Mouse (Mus musculus) embryonic facial prominence, embryonic 15.5 days (tissue): Measurements from ENCODE around the gene Ifit1bl1. TPM values are rescaled to one million over a fixed set of nuclear protein-coding genes. Genes with fewer than 3 reads are reported as not detected.
"Not testable (repeated sequence)": the region's sequence is repeated elsewhere in the genome, so short reads cannot be mapped to it uniquely, and the experiment has no call there.

Source experiments
- ATAC-seq: fragments of 200-750 bp; cut with Nextera tagmentation; 2 replicates; pipeline ENCODE4 v1.8.0; 2017; ENCODE audit warnings: low read depth, moderate TSS enrichment; ENCODE audit not compliant: insufficient number of reproducible peaks, low FRiP score, low TSS enrichment
- H3K27ac ChIP-seq: fragments of 300-500 bp; sonication (generic); replicated peaks from 2 replicates; pipeline ENCODE4 v1.5.1; 2015; ENCODE audit warnings: mild to moderate bottlenecking, inconsistent platforms
- H3K27me3 ChIP-seq: fragments of 300-500 bp; sonication (generic); 2 replicates; pipeline ENCODE4 v1.6.1; 2015; ENCODE audit warnings: inconsistent platforms
- H3K36me3 ChIP-seq: fragments of 300-500 bp; sonication (generic); 2 replicates; pipeline ENCODE4 v1.6.1; 2015; ENCODE audit warnings: mild to moderate bottlenecking, inconsistent platforms
- H3K4me1 ChIP-seq: fragments of 300-500 bp; sonication (generic); 2 replicates; pipeline ENCODE4 v1.6.1; 2015; ENCODE audit warnings: inconsistent platforms
- H3K4me2 ChIP-seq: fragments of 300-500 bp; sonication (generic); replicated peaks from 2 replicates; pipeline ENCODE4 v1.6.1; 2015; ENCODE audit warnings: mild to moderate bottlenecking, inconsistent platforms
- H3K4me3 ChIP-seq: fragments of 300-500 bp; sonication (generic); replicated peaks from 2 replicates; pipeline ENCODE4 v1.5.1; 2015; ENCODE audit warnings: mild to moderate bottlenecking, inconsistent platforms
- H3K9ac ChIP-seq: fragments of 300-500 bp; sonication (generic); 2 replicates; pipeline ENCODE4 v1.6.1; 2015; ENCODE audit warnings: inconsistent platforms
- H3K9me3 ChIP-seq: fragments of 300-500 bp; sonication (generic); replicated peaks from 2 replicates; pipeline ENCODE4 v1.6.1; 2016; ENCODE audit warnings: inconsistent platforms
- WGBS: fragments of 180-500 bp; shearing (Covaris S2); methylation state at CpG from one replicate; pipeline ENCODE4 v1.1.7; 2015; 5-methylcytosine and 5-hydroxymethylcytosine counted together
- polyA plus RNA-seq: library from polyadenylated mRNA; unstranded; fragments of >200 nt; fragmentation: Nextera tagmentation; extraction: Ambion mirVana; gene quantifications from 2 replicates; pipeline ENCODE4 v1.2.1, GENCODE M21; 2015

Ifit1bl1 gene
- polyA plus RNA-seq, 1 experiment from 2014 or later, result 1.3 TPM

- H3K4me3 ChIP-seq, H3K9ac ChIP-seq, H3K4me1 ChIP-seq, H3K27me3 ChIP-seq, H3K4me2 ChIP-seq, H3K36me3 ChIP-seq, H3K9me3 ChIP-seq: not testable (repeated sequence)
- H3K27ac ChIP-seq, result peak overlapping the region; percentile 24; the same call in 1 of the 2 replicates
- ATAC-seq, result peak; percentile 59; the same call in 1 of the 2 replicates
- WGBS, result 64% methylated on average over 7 of the region's 12 CpGs
Observed at GRCm38 (mm10) chr19:34587898-34588692, 13.7 kb downstream of the Ifit1bl1 start.

GRCm38 (mm10) chr19:34585740-34586458 is 15.9 kb downstream of the Ifit1bl1 start:
- H3K9me3 ChIP-seq, H3K9ac ChIP-seq, H3K4me2 ChIP-seq, H3K4me3 ChIP-seq, ATAC-seq, H3K27me3 ChIP-seq, H3K36me3 ChIP-seq, H3K4me1 ChIP-seq, H3K27ac ChIP-seq: not testable (repeated sequence)
- 69% methylated on average over 5 of the region's 5 CpGs for WGBS

- H3K27ac ChIP-seq, result not testable (repeated sequence)
Observed at GRCm38 (mm10) chr19:34583126-34583766, 18.5 kb downstream of the Ifit1bl1 start, which contains the start of gene Ifit3. Gene Ifit3, plus strand, starts transcription at chr19:34583531.

GRCm38 (mm10) chr19:34582696-34583095 is 19.1 kb downstream of the Ifit1bl1 start:
- not testable (repeated sequence) for H3K9ac ChIP-seq, ATAC-seq, H3K27ac ChIP-seq, H3K4me3 ChIP-seq, H3K9me3 ChIP-seq, H3K4me2 ChIP-seq, H3K36me3 ChIP-seq, H3K27me3 ChIP-seq, H3K4me1 ChIP-seq
- 72% methylated on average over 2 of the region's 2 CpGs for WGBS

More at GRCm38 (mm10) chr19:34583126-34583766, 18.5 kb downstream of the Ifit1bl1 start, which contains the start of gene Ifit3:
- H3K4me3 ChIP-seq, H3K4me2 ChIP-seq, ATAC-seq, H3K36me3 ChIP-seq, H3K9ac ChIP-seq, H3K4me1 ChIP-seq, H3K27me3 ChIP-seq, H3K9me3 ChIP-seq: not testable (repeated sequence)
- WGBS, result 29% methylated on average over 2 of the region's 2 CpGs

DNA sequence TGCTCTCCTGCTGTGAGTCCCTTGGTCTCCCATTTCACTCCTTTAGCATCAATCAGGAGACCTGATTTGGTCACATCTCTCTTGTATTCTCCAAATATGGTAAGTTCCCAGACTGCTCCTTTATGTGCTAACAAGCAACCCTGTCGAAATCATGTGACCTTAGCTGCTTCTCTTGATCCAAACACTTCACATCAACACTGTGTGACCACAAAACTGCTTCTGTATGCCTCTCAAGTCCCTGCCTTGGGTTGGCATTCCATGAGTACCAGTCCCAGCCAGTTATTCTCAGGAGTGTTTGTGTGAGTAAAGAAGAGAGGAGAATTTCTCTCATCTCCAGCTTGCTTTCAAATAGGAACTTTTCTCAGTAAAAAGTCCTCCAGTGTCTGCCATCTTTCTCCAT is 24.6 kb downstream of the Ifit1bl1 start:
- Histone ChIP-seq H3K27me3 (no peaks in the 10 kb centered on the region), H3K9ac (no peak overlapping the region), H3K9me3 (no peaks in the 10 kb centered on the region), H3K4me2 (no peak overlapping the region), H3K4me1 (no peaks in the 10 kb centered on the region), H3K36me3 (0 out of 2 replicates have a peak, but pooled peaks cover 6% of the 10 kb centered on the region), H3K4me3 (no peak overlapping the region), H3K27ac (no peak overlapping the region)
- no peak for ATAC-seq
- WGBS, result 60% methylated on average over 1 of the region's 1 CpGs

DNA sequence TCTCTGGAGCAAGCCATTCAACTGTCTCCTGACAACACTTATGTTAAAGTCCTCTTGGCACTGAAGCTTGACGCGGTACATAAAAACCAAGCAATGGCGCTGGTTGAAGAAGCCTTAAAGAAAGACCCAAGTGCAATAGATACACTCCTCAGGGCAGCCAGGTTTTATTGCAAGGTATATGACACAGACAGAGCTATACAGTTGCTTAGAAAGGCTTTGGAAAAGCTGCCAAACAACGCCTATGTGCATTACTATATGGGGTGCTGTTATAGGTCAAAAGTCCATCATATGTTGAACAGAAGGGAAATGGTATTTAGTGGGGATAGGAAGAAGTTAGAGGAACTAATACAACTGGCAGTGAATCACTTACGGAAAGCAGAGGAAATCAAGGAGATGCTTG is 28.1 kb downstream of the Ifit1bl1 start:
- Histone ChIP-seq H3K9ac (no peak overlapping the region), H3K27ac (no peak overlapping the region), H3K4me1 (no peaks in the 10 kb centered on the region), H3K27me3 (no peaks in the 10 kb centered on the region), H3K4me2 (no peak overlapping the region), H3K4me3 (no peak overlapping the region), H3K9me3 (no peaks in the 10 kb centered on the region), H3K36me3 (0 out of 2 replicates have a peak, but pooled peaks cover 6% of the 10 kb centered on the region)
- WGBS, result 96% methylated on average over 5 of the region's 5 CpGs
- ATAC-seq, result no peak

- H3K36me3 ChIP-seq, result 0 out of 2 replicates have a peak, but pooled peaks cover 6% of the 10 kb centered on the region
- 88% methylated on average over 1 of the region's 1 CpGs for WGBS
- no peaks in the 10 kb centered on the region for H3K27me3 ChIP-seq
- no peak overlapping the region for H3K27ac ChIP-seq
- no peak overlapping the region for H3K4me2 ChIP-seq
- ATAC-seq, result no peak; the same call in 1 of the 2 replicates
- H3K9me3 ChIP-seq, result no peaks in the 10 kb centered on the region
- no peak overlapping the region for H3K9ac ChIP-seq
- no peaks in the 10 kb centered on the region for H3K4me1 ChIP-seq
- no peak overlapping the region for H3K4me3 ChIP-seq
Observed at GRCm38 (mm10) chr19:34571080-34571479, 30.7 kb downstream of the Ifit1bl1 start.

DNA sequence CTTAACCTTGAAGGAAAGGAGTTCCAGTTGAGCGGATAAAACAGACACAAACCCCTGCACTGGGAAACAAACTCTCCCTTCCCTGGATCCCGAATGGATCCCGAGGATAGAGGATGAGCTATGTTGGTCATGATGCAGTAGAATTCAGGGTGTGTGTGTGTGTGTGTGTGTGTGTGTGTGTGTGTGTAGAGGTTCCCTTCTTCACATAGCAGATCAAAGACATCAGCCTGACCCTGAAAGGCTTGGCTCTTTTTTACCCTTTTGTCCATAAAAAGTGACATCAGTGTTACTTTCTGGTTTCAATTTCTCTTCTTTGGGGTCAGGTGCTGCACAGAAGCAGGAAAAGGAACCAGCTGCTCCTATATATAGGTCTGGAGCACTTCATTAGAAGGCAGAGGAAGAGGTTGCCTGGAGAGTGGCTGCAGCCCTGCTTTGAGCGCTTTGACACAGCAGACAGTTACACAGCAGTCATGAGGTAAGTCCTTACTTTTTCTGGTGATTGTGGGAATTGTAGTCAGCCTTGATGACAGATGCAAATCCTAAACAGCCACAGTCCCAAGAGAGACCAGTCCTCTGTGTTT is 31.8 kb downstream of the Ifit1bl1 start:
- no peak overlapping the region for H3K27ac ChIP-seq
- H3K4me2 ChIP-seq, result no peak overlapping the region
- no peak for ATAC-seq
- no peaks in the 10 kb centered on the region for H3K27me3 ChIP-seq
- no peak overlapping the region for H3K4me3 ChIP-seq
- WGBS, result 69% methylated on average over 4 of the region's 4 CpGs
- 0 out of 2 replicates have a peak, but pooled peaks cover 6% of the 10 kb centered on the region for H3K36me3 ChIP-seq
- H3K9ac ChIP-seq, result no peak overlapping the region
- H3K9me3 ChIP-seq, result no peaks in the 10 kb centered on the region
- H3K4me1 ChIP-seq, result no peaks in the 10 kb centered on the region

DNA sequence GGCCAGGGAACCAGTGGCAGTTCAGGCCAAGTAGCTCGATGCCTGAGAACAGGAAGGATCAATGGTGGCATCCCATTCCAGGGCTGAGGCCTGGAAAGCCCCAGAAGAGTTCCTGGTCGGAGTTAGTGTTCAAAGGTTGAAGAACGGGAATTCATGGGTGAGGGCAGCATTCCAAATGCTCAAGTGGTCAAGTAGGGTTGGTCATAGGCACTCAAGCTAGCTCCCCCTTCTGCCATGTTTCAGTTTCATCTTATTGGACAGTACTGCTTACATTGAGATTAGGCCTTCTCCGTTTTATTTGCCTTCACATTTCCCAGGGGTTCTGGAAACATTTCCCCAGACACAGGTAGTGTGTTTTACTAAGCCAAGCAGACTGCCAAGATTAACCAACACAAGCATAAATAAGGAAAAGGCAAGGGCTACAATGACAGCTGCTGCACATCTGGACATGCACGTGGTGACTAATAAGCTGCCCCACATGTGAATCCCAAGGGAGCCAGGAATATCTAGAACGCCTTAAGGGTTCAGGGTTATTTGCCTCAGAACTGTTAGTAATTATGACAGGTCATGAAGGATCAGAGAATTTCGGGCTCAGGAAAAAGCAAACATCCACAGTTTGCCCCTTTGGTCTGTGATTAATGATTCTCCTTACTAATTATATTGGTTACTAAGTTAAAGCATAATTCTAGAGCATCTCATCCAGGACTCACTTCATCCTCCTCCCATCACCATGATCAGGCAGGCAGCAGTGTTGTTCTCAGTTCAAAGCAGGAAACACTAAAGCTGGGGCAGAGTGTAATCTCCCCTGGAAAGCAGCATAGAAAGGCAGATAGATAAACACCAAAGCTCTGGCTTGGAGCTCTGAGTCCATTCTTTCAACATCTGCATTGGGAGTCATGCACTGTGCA is 32.5 kb downstream of the Ifit1bl1 start:
- WGBS, result 48% methylated on average over 7 of the region's 7 CpGs
- H3K27ac ChIP-seq, result no peak overlapping the region
- H3K9ac ChIP-seq, result no peak overlapping the region
- no peak overlapping the region for H3K4me2 ChIP-seq
- H3K9me3 ChIP-seq, result no peaks in the 10 kb centered on the region
- H3K36me3 ChIP-seq, result 0 out of 2 replicates have a peak, but pooled peaks cover 4% of the 10 kb centered on the region
- no peak for ATAC-seq
- no peaks in the 10 kb centered on the region for H3K27me3 ChIP-seq
- no peaks in the 10 kb centered on the region for H3K4me1 ChIP-seq
- H3K4me3 ChIP-seq, result no peak overlapping the region

GRCm38 (mm10) chr19:34566178-34566784 is 35.5 kb downstream of the Ifit1bl1 start:
- ATAC-seq, result no peak
- Histone ChIP-seq H3K4me2 (no peak overlapping the region), H3K9ac (no peak overlapping the region), H3K4me3 (no peak overlapping the region), H3K27me3 (no peaks in the 10 kb centered on the region), H3K27ac (no peak overlapping the region), H3K4me1 (no peaks in the 10 kb centered on the region), H3K36me3 (no peaks in the 10 kb centered on the region), H3K9me3 (no peaks in the 10 kb centered on the region)
- 78% methylated on average over 1 of the region's 1 CpGs for WGBS
